In the genomic region with DNA sequence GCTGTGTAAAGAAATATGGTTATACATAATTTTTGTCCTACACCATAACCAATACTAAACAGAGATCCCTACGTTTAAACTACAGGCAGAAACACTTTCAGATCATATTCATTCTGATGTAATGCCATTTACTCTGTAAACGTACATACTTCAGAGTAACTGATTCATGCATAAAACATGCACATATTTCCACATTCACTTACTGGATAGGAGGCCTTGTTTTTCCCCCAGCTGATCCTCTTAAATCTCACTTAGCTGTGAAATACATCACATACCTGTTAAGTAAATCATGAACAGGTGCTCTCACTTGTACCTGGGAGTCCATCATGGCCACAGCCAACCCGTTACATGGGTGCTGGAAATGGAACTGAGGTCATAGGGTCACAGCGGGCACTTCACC, we compare ENCODE assay signal across 35 mouse cellular contexts.
"Had no signal": no experiment of that assay in that cellular context is flagged by ENCODE, and none has a peak within 500 bp of the region (broad histone marks: within the 10 kb centered on the region; RNA-seq: fewer than 3 reads in every experiment).

No protein-coding gene starts in this region.

- H3K4me2 ChIP-seq: heart, embryonic 11.5 days; heart, embryonic 12.5 days; heart, embryonic 13.5 days; heart, embryonic 15.5 days; hindbrain, embryonic 12.5 days; hindbrain, embryonic 13.5 days; hindbrain, embryonic 14.5 days; hindbrain, embryonic 15.5 days; intestine, embryonic 15.5 days; kidney, embryonic 15.5 days had no signal

- H3K4me3 ChIP-seq: heart, embryonic 10.5 days; heart, embryonic 12.5 days; heart, embryonic 13.5 days; heart, embryonic 15.5 days; hindbrain, embryonic 10.5 days; hindbrain, embryonic 12.5 days; hindbrain, embryonic 13.5 days; hindbrain, embryonic 15.5 days; intestine, embryonic 15.5 days; kidney, embryonic 15.5 days; layer of hippocampus, adult 2 months had no signal

- H3K36me3 ChIP-seq: heart, embryonic 10.5 days; heart, embryonic 15.5 days; hindbrain, embryonic 10.5 days; hindbrain, embryonic 12.5 days; hindbrain, embryonic 13.5 days; hindbrain, embryonic 15.5 days; intestine, embryonic 15.5 days; kidney, embryonic 15.5 days had no signal

- H3K4me1 ChIP-seq: intestine, embryonic 15.5 days; kidney, embryonic 15.5 days had no signal

- H3K27me3 ChIP-seq: heart, embryonic 12.5 days; heart, embryonic 13.5 days; heart, embryonic 15.5 days; hindbrain, embryonic 12.5 days; hindbrain, embryonic 13.5 days; hindbrain, embryonic 15.5 days; intestine, embryonic 15.5 days; kidney, embryonic 15.5 days had no signal

- ATAC-seq: hindbrain, embryonic 16.5 days; hindbrain, postnatal 0 days; inflammation-experienced regulatory T-cells, adult 6 months; intestine, embryonic 15.5 days; intestine, embryonic 16.5 days; intestine, postnatal 0 days had no signal

- DNase-seq: heart, postnatal 10 days; heart, postnatal 14 days; heart, postnatal 36 days; heart, postnatal 4 days; kidney, adult 11 months; kidney, adult 18-20 months; kidney, adult 2 months; kidney, adult 8-10 months; kidney, adult 9 months; kidney, postnatal 10 days; kidney, postnatal 14 days; kidney, postnatal 25 days; kidney, postnatal 36 days; kidney, postnatal 4 days; layer of hippocampus, adult 9-11 months; layer of hippocampus, postnatal 36 days had no signal

- H3K9ac ChIP-seq: heart, embryonic 12.5 days; heart, embryonic 13.5 days; heart, embryonic 15.5 days; hindbrain, embryonic 12.5 days; hindbrain, embryonic 13.5 days; hindbrain, embryonic 14.5 days; hindbrain, embryonic 15.5 days; intestine, embryonic 15.5 days; kidney, embryonic 15.5 days had no signal

- H3K9me3 ChIP-seq: heart, embryonic 10.5 days; heart, embryonic 12.5 days; heart, embryonic 13.5 days; heart, embryonic 15.5 days; hindbrain, embryonic 10.5 days; hindbrain, embryonic 12.5 days; hindbrain, embryonic 13.5 days; hindbrain, embryonic 15.5 days; intestine, embryonic 15.5 days; kidney, embryonic 15.5 days had no signal

- H3K27ac ChIP-seq: heart, embryonic 10.5 days; heart, embryonic 13.5 days; heart, embryonic 15.5 days; hindbrain, embryonic 10.5 days; hindbrain, embryonic 12.5 days; hindbrain, embryonic 13.5 days; hindbrain, embryonic 14.5 days; hindbrain, embryonic 15.5 days; hindbrain, postnatal 0 days; intestine, embryonic 15.5 days; kidney, embryonic 15.5 days; kidney, postnatal 0 days; layer of hippocampus, adult 2 months had no signal
